Mouse (Mus musculus): ENCODE data around the gene Tmppe. TPM values are rescaled to one million over a fixed set of nuclear protein-coding genes. Genes with fewer than 3 reads are reported as not detected.

Tmppe gene
- polyA plus RNA-seq, 1 experiment from 2014 or later = 5.7 TPM

GRCm38 (mm10) chr9:114416646-114417517 lies 16.0 kb downstream of the Tmppe start:
- DNase-seq (ENCODE audit: low read depth, low spot score) (no peak), ATAC-seq (no peak)
- CTCF ChIA-PET = interaction anchor here (0.9 to 3.3 kb wide), 10 partner anchors 9 to 94 kb away, joined by 3 to 24 read pairs (median 4); no protein-coding TSS in a partner anchor
- TF ChIP-seq CTCF (IDR thresholded peaks at IDR 0.05) = no peak
- POLR2A ChIA-PET = no interaction called here
- H3K27me3 ChIP-seq = no peaks in the 10 kb centered on the region
- in situ Hi-C loops (cut with MboI; ENCODE audit: low pct_unique_long_range_greater_than_20kb) = loop anchor here (5.0 kb wide), 2 partner anchors 80 to 165 kb away; no protein-coding TSS in a partner anchor

GRCm38 (mm10) chr9:114418187-114418586 lies 17.3 kb downstream of the Tmppe start:
- CTCF ChIA-PET = no interaction called here
- DNase-seq (ENCODE audit: low read depth, low spot score) = no peak

GRCm38 (mm10) chr9:114420443-114420842 lies 19.5 kb downstream of the Tmppe start:
- in situ Hi-C loops (cut with MboI; ENCODE audit: low pct_unique_long_range_greater_than_20kb) = no loop called here
- TF ChIP-seq CTCF (IDR thresholded peaks at IDR 0.05) = no peak
- ChIA-PET POLR2A (no interaction called here), CTCF (interaction anchor here (1.4 to 1.7 kb wide), 2 partner anchors 78 to 161 kb away, joined by 4 to 5 read pairs; no protein-coding TSS in a partner anchor)
- no peak for DNase-seq (ENCODE audit: low read depth, low spot score)
- no peaks in the 10 kb centered on the region for H3K27me3 ChIP-seq
- ATAC-seq = no peak

More at GRCm38 (mm10) chr9:114418187-114418586, 17.3 kb downstream of the Tmppe start:
- POLR2A ChIA-PET = no interaction called here
- H3K27me3 ChIP-seq = no peaks in the 10 kb centered on the region
- in situ Hi-C loops (cut with MboI; ENCODE audit: low pct_unique_long_range_greater_than_20kb) = loop anchor here (5.0 kb wide), 2 partner anchors 79 to 164 kb away; no protein-coding TSS in a partner anchor
- peak; percentile 79 for TF ChIP-seq CTCF (IDR thresholded peaks at IDR 0.05)
- no peak for ATAC-seq

- POLR2A ChIA-PET = no interaction called here
- ATAC-seq (no peak), DNase-seq (ENCODE audit: low read depth, low spot score) (no peak)
- CTCF ChIA-PET = interaction anchor here (1.4 to 1.7 kb wide), 2 partner anchors 78 to 160 kb away, joined by 4 to 5 read pairs; no protein-coding TSS in a partner anchor
- in situ Hi-C loops (cut with MboI; ENCODE audit: low pct_unique_long_range_greater_than_20kb) = no loop called here
- H3K27me3 ChIP-seq = no peaks in the 10 kb centered on the region
- TF ChIP-seq CTCF (IDR thresholded peaks at IDR 0.05) = no peak
Observed at GRCm38 (mm10) chr9:114421045-114421444, 20.1 kb downstream of the Tmppe start.

- DNase-seq (ENCODE audit: low read depth, low spot score) (no peak), ATAC-seq (no peak)
- ChIA-PET POLR2A (no interaction called here), CTCF (no interaction called here)
- in situ Hi-C loops (cut with MboI; ENCODE audit: low pct_unique_long_range_greater_than_20kb) = no loop called here
- no peak for TF ChIP-seq CTCF (IDR thresholded peaks at IDR 0.05)
- no peaks in the 10 kb centered on the region for H3K27me3 ChIP-seq
Observed at GRCm38 (mm10) chr9:114421797-114422196, 20.9 kb downstream of the Tmppe start.

GRCm38 (mm10) chr9:114425576-114425975 lies 24.7 kb downstream of the Tmppe start:
- DNase-seq (ENCODE audit: low read depth, low spot score) (no peak), ATAC-seq (no peak)
- H3K27me3 ChIP-seq = no peaks in the 10 kb centered on the region
- ChIA-PET CTCF (no interaction called here), POLR2A (no interaction called here)
- in situ Hi-C loops (cut with MboI; ENCODE audit: low pct_unique_long_range_greater_than_20kb) = no loop called here
- TF ChIP-seq CTCF (IDR thresholded peaks at IDR 0.05) = no peak

GRCm38 (mm10) chr9:114426201-114426600 lies 25.3 kb downstream of the Tmppe start:
- in situ Hi-C loops (cut with MboI; ENCODE audit: low pct_unique_long_range_greater_than_20kb) = no loop called here
- CTCF ChIA-PET = no interaction called here

GRCm38 (mm10) chr9:114427425-114427824 lies 26.5 kb downstream of the Tmppe start:
- no peaks in the 10 kb centered on the region for H3K27me3 ChIP-seq
- POLR2A ChIA-PET = no interaction called here
- in situ Hi-C loops (cut with MboI; ENCODE audit: low pct_unique_long_range_greater_than_20kb) = no loop called here
- CTCF ChIA-PET = no interaction called here
- no peak for TF ChIP-seq CTCF (IDR thresholded peaks at IDR 0.05)
- DNase-seq (ENCODE audit: low read depth, low spot score) = no peak
- ATAC-seq = no peak

More at GRCm38 (mm10) chr9:114426201-114426600, 25.3 kb downstream of the Tmppe start:
- H3K27me3 ChIP-seq = no peaks in the 10 kb centered on the region
- no peak for ATAC-seq
- POLR2A ChIA-PET = no interaction called here
- TF ChIP-seq CTCF (IDR thresholded peaks at IDR 0.05) = no peak
- DNase-seq (ENCODE audit: low read depth, low spot score) = no peak

GRCm38 (mm10) chr9:114428103-114428834 lies 27.4 kb downstream of the Tmppe start:
- in situ Hi-C loops (cut with MboI; ENCODE audit: low pct_unique_long_range_greater_than_20kb) = no loop called here
- no peaks in the 10 kb centered on the region for H3K27me3 ChIP-seq
- TF ChIP-seq CTCF (IDR thresholded peaks at IDR 0.05) = no peak
- POLR2A ChIA-PET = no interaction called here
- no peak for ATAC-seq
- CTCF ChIA-PET = no interaction called here
- no peak for DNase-seq (ENCODE audit: low read depth, low spot score)

GRCm38 (mm10) chr9:114435668-114436067 lies 34.8 kb downstream of the Tmppe start:
- POLR2A ChIA-PET = no interaction called here
- ATAC-seq (no peak), DNase-seq (ENCODE audit: low read depth, low spot score) (no peak)
- no peak for TF ChIP-seq CTCF (IDR thresholded peaks at IDR 0.05)
- in situ Hi-C loops (cut with MboI; ENCODE audit: low pct_unique_long_range_greater_than_20kb) = no loop called here
- H3K27me3 ChIP-seq = no peaks in the 10 kb centered on the region
- CTCF ChIA-PET = interaction anchor here (1.6 kb wide), 1 partner anchor 29 kb away, joined by 3 read pairs; no protein-coding TSS in a partner anchor

- ChIA-PET POLR2A (no interaction called here), CTCF (no interaction called here)
- no peak for TF ChIP-seq CTCF (IDR thresholded peaks at IDR 0.05)
- in situ Hi-C loops (cut with MboI; ENCODE audit: low pct_unique_long_range_greater_than_20kb) = no loop called here
- no peak for ATAC-seq
- H3K27me3 ChIP-seq = no peaks in the 10 kb centered on the region
- no peak for DNase-seq (ENCODE audit: low read depth, low spot score)
Observed at GRCm38 (mm10) chr9:114440548-114440947, 39.6 kb downstream of the Tmppe start.
